Mouse (Mus musculus) hindbrain, embryonic 10.5 days (tissue): ENCODE results near the gene Mast3. TPM values are rescaled to one million over a fixed set of nuclear protein-coding genes. Genes with fewer than 3 reads are reported as not detected.

Source experiments
- DNase-seq: peaks from one replicate; pipeline ENCODE4 v3.0.0-alpha.2; 2017; ENCODE audit warnings: low spot score
- H3K27ac ChIP-seq: fragments of 300-500 bp; sonication (generic); 2 replicates; pipeline ENCODE4 v1.5.1; 2016; ENCODE audit warnings: mild to moderate bottlenecking, moderate library complexity
- H3K27me3 ChIP-seq: fragments of 300-500 bp; sonication (generic); 2 replicates; pipeline ENCODE4 v1.6.1; 2016; ENCODE audit warnings: mild to moderate bottlenecking; ENCODE audit not compliant: poor library complexity, insufficient read depth, severe bottlenecking
- H3K36me3 ChIP-seq: fragments of 300-500 bp; sonication (generic); 2 replicates; pipeline ENCODE4 v1.6.1; 2016; ENCODE audit warnings: mild to moderate bottlenecking, moderate library complexity
- H3K4me1 ChIP-seq: fragments of 300-500 bp; sonication (generic); replicated peaks from 2 replicates; pipeline ENCODE4 v1.6.1; 2016; ENCODE audit warnings: mild to moderate bottlenecking
- H3K4me3 ChIP-seq: fragments of 300-500 bp; sonication (generic); 2 replicates; pipeline ENCODE4 v1.5.1; 2016; ENCODE audit warnings: mild to moderate bottlenecking, moderate library complexity
- H3K9me3 ChIP-seq: fragments of 300-500 bp; sonication (generic); 2 replicates; pipeline ENCODE4 v1.6.1; 2016; ENCODE audit warnings: mild to moderate bottlenecking, moderate library complexity
- WGBS: fragments of 180-500 bp; shearing (Covaris S2); methylation state at CpG from one replicate; pipeline ENCODE4 v1.1.7; 2016; 5-methylcytosine and 5-hydroxymethylcytosine counted together
- polyA plus RNA-seq: library from polyadenylated mRNA; unstranded; fragments of >200 nt; fragmentation: Nextera tagmentation; extraction: Ambion mirVana; gene quantifications from 2 replicates; pipeline ENCODE4 v1.2.1, GENCODE M21; 2016

The Mast3 gene
- polyA plus RNA-seq, 1 experiment from 2014 or later: 18.2 TPM

- no peaks in the 10 kb centered on the region for H3K9me3 ChIP-seq
- H3K27me3 ChIP-seq: peaks cover 12% of the 10 kb centered on the region
- H3K27ac ChIP-seq: peak within 1 kb of the TSS; percentile 86
- peaks cover 36% of the 10 kb centered on the region for H3K36me3 ChIP-seq
- H3K4me1 ChIP-seq: peaks cover 56% of the 10 kb centered on the region
- under 1% methylated on average over 55 of the region's 55 CpGs for WGBS
- H3K4me3 ChIP-seq: peak within 1 kb of the TSS; percentile 81
- DNase-seq: peak; percentile 98
Measured at GRCm38 (mm10) chr8:70760775-70761406, 44.0 kb downstream of the Mast3 start, which contains the start of gene Mpv17l2. TSS of gene Mpv17l2 (minus strand) at chr8:70760946.

GRCm38 (mm10) chr8:70760350-70760749 is 44.5 kb downstream of the Mast3 start:
- Histone ChIP-seq H3K27ac (peak overlapping the region; percentile 86), H3K27me3 (peaks cover 14% of the 10 kb centered on the region), H3K9me3 (no peaks in the 10 kb centered on the region), H3K36me3 (peaks cover 36% of the 10 kb centered on the region), H3K4me3 (peak overlapping the region; percentile 81), H3K4me1 (peaks cover 56% of the 10 kb centered on the region)
- DNase-seq: no peak
- 2% methylated on average over 22 of the region's 22 CpGs for WGBS

GRCm38 (mm10) chr8:70758616-70759561 is 46.0 kb downstream of the Mast3 start:
- Histone ChIP-seq H3K36me3 (peaks cover 31% of the 10 kb centered on the region), H3K27ac (0 out of 2 replicates have a peak overlapping the region, but pooled peaks have one; percentile 16), H3K9me3 (no peaks in the 10 kb centered on the region), H3K27me3 (peaks cover 18% of the 10 kb centered on the region), H3K4me1 (peaks cover 58% of the 10 kb centered on the region), H3K4me3 (peak overlapping the region; percentile 81; the same call in 1 of the 2 replicates)
- no peak for DNase-seq
- 73% methylated on average over 19 of the region's 19 CpGs for WGBS

- DNase-seq: no peak
- Histone ChIP-seq H3K27me3 (peaks cover 18% of the 10 kb centered on the region), H3K4me3 (peak overlapping the region; percentile 2; the same call in 1 of the 2 replicates), H3K27ac (no peak overlapping the region), H3K36me3 (peaks cover 27% of the 10 kb centered on the region), H3K4me1 (peaks cover 62% of the 10 kb centered on the region), H3K9me3 (no peaks in the 10 kb centered on the region)
- 81% methylated on average over 7 of the region's 7 CpGs for WGBS
Measured at GRCm38 (mm10) chr8:70758308-70758615, 46.6 kb downstream of the Mast3 start.

- 66% methylated on average over 22 of the region's 22 CpGs for WGBS
Measured at GRCm38 (mm10) chr8:70757523-70758307, 47.1 kb downstream of the Mast3 start.

GRCm38 (mm10) chr8:70756476-70757040 is 48.3 kb downstream of the Mast3 start:
- H3K36me3 ChIP-seq: peaks cover 27% of the 10 kb centered on the region
- 91% methylated on average over 6 of the region's 6 CpGs for WGBS
- H3K4me3 ChIP-seq: no peak overlapping the region
- no peak overlapping the region for H3K27ac ChIP-seq
- no peak for DNase-seq
- H3K27me3 ChIP-seq: peaks cover 18% of the 10 kb centered on the region
- no peaks in the 10 kb centered on the region for H3K9me3 ChIP-seq
- peaks cover 72% of the 10 kb centered on the region for H3K4me1 ChIP-seq

More at GRCm38 (mm10) chr8:70757523-70758307, 47.1 kb downstream of the Mast3 start:
- peak; percentile 43 for DNase-seq
- Histone ChIP-seq H3K4me3 (no peak overlapping the region), H3K9me3 (no peaks in the 10 kb centered on the region), H3K36me3 (peaks cover 27% of the 10 kb centered on the region), H3K27me3 (peaks cover 18% of the 10 kb centered on the region), H3K4me1 (peaks cover 68% of the 10 kb centered on the region), H3K27ac (no peak overlapping the region)

GRCm38 (mm10) chr8:70755661-70756475 is 49.0 kb downstream of the Mast3 start:
- H3K27me3 ChIP-seq: peaks cover 18% of the 10 kb centered on the region
- H3K4me3 ChIP-seq: peak overlapping the region; percentile 69
- H3K27ac ChIP-seq: 0 out of 2 replicates have a peak overlapping the region, but pooled peaks have one; percentile 85
- no peak for DNase-seq
- H3K36me3 ChIP-seq: peaks cover 27% of the 10 kb centered on the region
- H3K4me1 ChIP-seq: peaks cover 67% of the 10 kb centered on the region
- WGBS: 84% methylated on average over 24 of the region's 24 CpGs
- no peaks in the 10 kb centered on the region for H3K9me3 ChIP-seq

- Histone ChIP-seq H3K9me3 (no peaks in the 10 kb centered on the region), H3K27me3 (peaks cover 20% of the 10 kb centered on the region), H3K4me3 (peak overlapping the region; percentile 69), H3K27ac (peak overlapping the region; percentile 85), H3K36me3 (peaks cover 27% of the 10 kb centered on the region), H3K4me1 (peaks cover 60% of the 10 kb centered on the region)
- 19% methylated on average over 50 of the region's 50 CpGs for WGBS
- DNase-seq: no peak
Measured at GRCm38 (mm10) chr8:70754871-70755660, 49.8 kb downstream of the Mast3 start.

GRCm38 (mm10) chr8:70754043-70754870 is 50.6 kb downstream of the Mast3 start, which contains the start of gene Rab3a:
TSS of gene Rab3a (plus strand) at chr8:70754679.
- Histone ChIP-seq H3K36me3 (peaks cover 27% of the 10 kb centered on the region), H3K4me3 (peak within 1 kb of the TSS; percentile 69), H3K27ac (peak within 1 kb of the TSS; percentile 85), H3K27me3 (peaks cover 28% of the 10 kb centered on the region), H3K9me3 (no peaks in the 10 kb centered on the region), H3K4me1 (peaks cover 52% of the 10 kb centered on the region)
- WGBS: 8% methylated on average over 37 of the region's 37 CpGs
- DNase-seq: peak; percentile 97

GRCm38 (mm10) chr8:70753151-70753550 is 51.7 kb downstream of the Mast3 start:
- no peaks in the 10 kb centered on the region for H3K9me3 ChIP-seq
- peak overlapping the region; percentile 27; the same call in 1 of the 2 replicates for H3K4me3 ChIP-seq
- peaks cover 21% of the 10 kb centered on the region for H3K36me3 ChIP-seq
- peaks cover 41% of the 10 kb centered on the region for H3K4me1 ChIP-seq
- H3K27me3 ChIP-seq: peaks cover 39% of the 10 kb centered on the region
- H3K27ac ChIP-seq: peak overlapping the region; percentile 24
- DNase-seq: peak; percentile 33
- WGBS: 30% methylated on average over 21 of the region's 21 CpGs
